24 mouse cellular contexts compared by ENCODE assay signal in the genomic region with DNA sequence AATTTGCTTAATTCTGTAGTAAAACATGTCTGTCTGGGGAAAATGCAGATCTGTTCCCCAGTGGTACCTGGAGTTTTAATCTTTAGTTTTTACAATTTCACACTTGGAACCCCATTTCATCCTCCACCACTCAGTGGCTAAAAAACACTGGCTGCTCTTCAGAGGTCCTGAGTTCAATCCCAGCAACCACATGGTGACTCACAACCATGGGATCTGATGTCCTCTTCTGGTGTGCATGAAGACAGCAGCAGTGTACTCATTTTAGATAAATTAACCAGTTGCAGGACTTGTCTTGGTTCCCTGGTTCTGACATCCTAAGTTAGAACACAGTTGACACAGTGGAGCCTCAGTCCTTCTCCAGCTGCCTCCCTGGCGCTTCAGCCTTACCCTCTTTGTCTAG.
A peak's percentile ranks its signal among the peaks of the same experiment; 100 is the strongest.
DNase-seq lines count a peak whose midpoint lies in the region; ATAC-seq and TF ChIP-seq lines count a peak whose summit lies in the region.
"Had no signal": no experiment of that assay in that cellular context is flagged by ENCODE, and none has a peak within 500 bp of the region (broad histone marks: within the 10 kb centered on the region; RNA-seq: fewer than 3 reads in every experiment).

No protein-coding gene starts in this region.

- no peak for TF ChIP-seq POLR2A in bone marrow macrophage, adult 2 months (IDR thresholded peaks at IDR 0.05; ENCODE audit: borderline replicate concordance, low read depth, low read length)
- no peak for TF ChIP-seq POLR2A in myocyte (IDR thresholded peaks at IDR 0.05; ENCODE audit: insufficient read length, low read depth)

- no peak overlapping the region for H3K9ac ChIP-seq in kidney, embryonic 16.5 days (replicated peaks; ENCODE audit: low read length)
- no peak overlapping the region for H3K9ac ChIP-seq in limb, embryonic 12.5 days (replicated peaks)
- H3K9ac ChIP-seq: embryonic facial prominence, embryonic 12.5 days; embryonic facial prominence, embryonic 15.5 days; hindbrain, embryonic 12.5 days; hindbrain, embryonic 15.5 days had no signal

- no peak overlapping the region for H3K27ac ChIP-seq in kidney, embryonic 16.5 days (ENCODE audit: low read length)
- H3K27ac ChIP-seq in bone marrow macrophage, adult 2 months (ENCODE audit: insufficient read depth, low read depth, low read length), result 0 out of 2 replicates have a peak overlapping the region, but pooled peaks have one; percentile 1
- peak overlapping the region; percentile 79 for H3K27ac ChIP-seq in limb, embryonic 12.5 days
- H3K27ac ChIP-seq: embryonic facial prominence, embryonic 12.5 days; embryonic facial prominence, embryonic 15.5 days; gastrocnemius, adult 2 months; hindbrain, embryonic 12.5 days; hindbrain, embryonic 15.5 days had no signal

- no peaks in the 10 kb centered on the region for H3K9me3 ChIP-seq in kidney, embryonic 16.5 days (ENCODE audit: low read length)
- no peaks in the 10 kb centered on the region for H3K9me3 ChIP-seq in limb, embryonic 12.5 days
- H3K9me3 ChIP-seq: embryonic facial prominence, embryonic 12.5 days; embryonic facial prominence, embryonic 15.5 days; G1E; hindbrain, embryonic 12.5 days; hindbrain, embryonic 15.5 days had no signal

- peaks cover 20% of the 10 kb centered on the region for H3K79me2 ChIP-seq in myocyte (ENCODE audit: control insufficient read depth, insufficient read depth)

- H3K4me1 ChIP-seq in kidney, embryonic 16.5 days (ENCODE audit: insufficient read depth, low read length), result peaks cover 32% of the 10 kb centered on the region
- H3K4me1 ChIP-seq in bone marrow macrophage, adult 2 months (ENCODE audit: control insufficient read depth, insufficient read depth, low read length), result peaks cover 56% of the 10 kb centered on the region
- H3K4me1 ChIP-seq in limb, embryonic 12.5 days (replicated peaks), result peaks cover 98% of the 10 kb centered on the region

- H3K36me3 ChIP-seq in kidney, embryonic 16.5 days (ENCODE audit: insufficient read depth, low read length), result no peaks in the 10 kb centered on the region; the same call in 1 of the 2 replicates
- H3K36me3 ChIP-seq in limb, embryonic 12.5 days, result no peaks in the 10 kb centered on the region
- H3K36me3 ChIP-seq in myocyte (ENCODE audit: control insufficient read depth, insufficient read depth), result no peaks in the 10 kb centered on the region
- H3K36me3 ChIP-seq: embryonic facial prominence, embryonic 12.5 days; embryonic facial prominence, embryonic 15.5 days; hindbrain, embryonic 12.5 days; hindbrain, embryonic 15.5 days had no signal

- H3K4me3 ChIP-seq in kidney, embryonic 16.5 days (ENCODE audit: low read length), result no peak overlapping the region
- no peak overlapping the region for H3K4me3 ChIP-seq in bone marrow macrophage, adult 2 months (ENCODE audit: insufficient read depth, low read length)
- no peak overlapping the region for H3K4me3 ChIP-seq in limb, embryonic 12.5 days (replicated peaks)
- H3K4me3 ChIP-seq in myocyte, result no peak overlapping the region
- H3K4me3 ChIP-seq: embryonic facial prominence, embryonic 12.5 days; embryonic facial prominence, embryonic 15.5 days; gastrocnemius, adult 2 months; hindbrain, embryonic 12.5 days; hindbrain, embryonic 15.5 days had no signal

- 100% methylated on average over 1 of the region's 1 CpGs for WGBS in kidney, embryonic 16.5 days
- 88% methylated on average over 1 of the region's 1 CpGs for WGBS in limb, embryonic 12.5 days

- no peak overlapping the region for H3K4me2 ChIP-seq in kidney, embryonic 16.5 days (replicated peaks; ENCODE audit: low read depth, low read length)
- H3K4me2 ChIP-seq in limb, embryonic 12.5 days, result no peak overlapping the region
- H3K4me2 ChIP-seq in myocyte (ENCODE audit: low read depth), result peak overlapping the region; percentile 67
- H3K4me2 ChIP-seq: embryonic facial prominence, embryonic 12.5 days; embryonic facial prominence, embryonic 15.5 days; heart, embryonic 11.5 days; hindbrain, embryonic 12.5 days; hindbrain, embryonic 15.5 days had no signal

- ATAC-seq in kidney, embryonic 16.5 days (ENCODE audit: low FRiP score, low TSS enrichment), result 0 out of 2 replicates have a peak, but pooled peaks have one; percentile 28
- no peak for ATAC-seq in limb, embryonic 12.5 days (ENCODE audit: insufficient number of reproducible peaks, insufficient read depth, low FRiP score, low TSS enrichment, low read depth)
- ATAC-seq: forebrain, embryonic 14.5 days had no signal

- DNase-seq in kidney, adult 9 months, result no peak
- DNase-seq in B cell, adult 2 months, result no peak
- no peak for DNase-seq in cerebellum, postnatal 25 days
- no peak for DNase-seq in left cerebral cortex, postnatal 4 days
- DNase-seq: adrenal gland, adult 2 months; adrenal gland, postnatal 14 days; cerebellum, adult 11-12 months; cerebellum, adult 9-10 months; cerebellum, postnatal 14 days; gastrocnemius, adult 2 months; gastrocnemius, postnatal 14 days; heart, adult 11 months had no signal

- intact Hi-C loops in left cerebral cortex, postnatal 4 days (cut with DNase I), result no loop called here

- no peak for TF ChIP-seq CTCF in bone marrow macrophage, adult 2 months (IDR thresholded peaks at IDR 0.05; ENCODE audit: low read depth, low read length)

- no peaks in the 10 kb centered on the region for H3K27me3 ChIP-seq in kidney, embryonic 16.5 days (ENCODE audit: insufficient read depth, low read length)
- H3K27me3 ChIP-seq in limb, embryonic 12.5 days, result no peaks in the 10 kb centered on the region
- H3K27me3 ChIP-seq in myocyte (ENCODE audit: control insufficient read depth, insufficient read depth, insufficient read length), result no peaks in the 10 kb centered on the region
- H3K27me3 ChIP-seq: CH12.LX; embryonic facial prominence, embryonic 12.5 days; embryonic facial prominence, embryonic 15.5 days; hindbrain, embryonic 12.5 days; hindbrain, embryonic 15.5 days had no signal

- H3ac ChIP-seq in myocyte (ENCODE audit: control insufficient read depth, insufficient read length), result no peak overlapping the region

TF ChIP-seq in myocyte, 11 proteins besides CTCF, POLR2A, EP300 and RAD21:
- no peak for TF ChIP-seq MYOD1 (IDR thresholded peaks at IDR 0.05; ENCODE audit: control insufficient read depth in 1 of 3, insufficient read length in 2 of 3, low read depth in 2 of 3)
- no peak for TF ChIP-seq POLR2AphosphoS2 (IDR thresholded peaks at IDR 0.05; ENCODE audit: insufficient read length, low read depth)
- no peak for TF ChIP-seq REST (IDR thresholded peaks at IDR 0.05; ENCODE audit: insufficient read depth, insufficient read length)
